Mouse (Mus musculus) MEL (cell line): Measurements from ENCODE around the gene Lmod3. TPM values are rescaled to one million over a fixed set of nuclear protein-coding genes. Genes with fewer than 3 reads are reported as not detected.
A peak's percentile ranks its signal among the peaks of the same experiment; 100 is the strongest.

ENCODE experiments used
- DNase-seq: peaks from one replicate; pipeline ENCODE4 v3.0.0; 2011; ENCODE audit warnings: low read depth, low spot score
- H3K27ac ChIP-seq: 2 replicates; pipeline ENCODE4 v1.5.1; 2012; ENCODE audit warnings: low read depth, mild to moderate bottlenecking, control low read depth, low read length, moderate library complexity; ENCODE audit not compliant: control insufficient read depth
- H3K27me3 ChIP-seq, 2 experiments: fragments of 150-350 bp in 1 of 2; sonication (generic) in 1 of 2; 2 replicates each; pipeline ENCODE4 v1.6.1; 2012; ENCODE audit warnings: low read length in 2 of 2, mild to moderate bottlenecking in 2 of 2, improper control_type of control experiment in 1 of 2, moderate library complexity in 1 of 2; ENCODE audit not compliant: insufficient read depth in 2 of 2, control insufficient read depth in 1 of 2
- H3K36me3 ChIP-seq, 2 experiments: 2 replicates each; pipeline ENCODE4 v1.6.1; 2012 to 2014; ENCODE audit warnings: low read length in 2 of 2, improper control_type of control experiment in 1 of 2, inconsistent platforms in 1 of 2, mild to moderate bottlenecking in 1 of 2; ENCODE audit not compliant: insufficient read depth in 2 of 2, control insufficient read depth in 1 of 2
- H3K4me1 ChIP-seq, 2 experiments: fragments of 150-350 bp in 1 of 2; sonication (generic) in 1 of 2; 2 replicates each; pipeline ENCODE4 v1.6.1; 2012; ENCODE audit warnings: low read length in 2 of 2, improper control_type of control experiment in 1 of 2, mild to moderate bottlenecking in 1 of 2; ENCODE audit not compliant: insufficient read depth in 2 of 2, control insufficient read depth in 1 of 2
- H3K4me3 ChIP-seq, 2 experiments: fragments of 150-350 bp in 1 of 2; sonication (generic) in 1 of 2; 2 replicates each; pipeline ENCODE4 v1.5.1; 2012; ENCODE audit warnings: low read depth in 2 of 2, low read length in 2 of 2, mild to moderate bottlenecking in 2 of 2, moderate library complexity in 2 of 2, control low read depth in 1 of 2, improper control_type of control experiment in 1 of 2; ENCODE audit not compliant: control insufficient read depth in 1 of 2, insufficient read depth in 1 of 2
- H3K79me2 ChIP-seq: 2 replicates; pipeline ENCODE4 v1.6.1; 2012; ENCODE audit warnings: mild to moderate bottlenecking, low read length, moderate library complexity; ENCODE audit not compliant: control insufficient read depth, poor library complexity, insufficient read depth
- H3K9ac ChIP-seq: 2 replicates; pipeline ENCODE4 v1.6.1; 2012; ENCODE audit warnings: low read depth, mild to moderate bottlenecking, control low read depth, low read length, moderate library complexity; ENCODE audit not compliant: control insufficient read depth, poor library complexity, severe bottlenecking
- H3K9me3 ChIP-seq: fragments of 150-350 bp; sonication (generic); replicated peaks from 2 replicates; pipeline ENCODE4 v1.6.1; 2012; ENCODE audit warnings: mild to moderate bottlenecking, low read length, improper control_type of control experiment, moderate library complexity; ENCODE audit not compliant: insufficient read depth
- BHLHE40 ChIP-seq: IDR thresholded peaks from 2 replicates; pipeline ENCODE4 v1.6.1; 2012; ENCODE audit warnings: low read depth, mild to moderate bottlenecking, inconsistent platforms, low read length, improper control_type of control experiment, borderline replicate concordance
- CHD1 ChIP-seq: IDR thresholded peaks from 2 replicates; pipeline ENCODE4 v1.6.1; 2012; ENCODE audit warnings: low read depth, mild to moderate bottlenecking, inconsistent platforms, low read length, improper control_type of control experiment
- CTCF ChIP-seq, 3 experiments: IDR thresholded peaks in 2 of 3; conservative IDR thresholded peaks in 1 of 3; 2 replicates each; pipeline ENCODE4 v1.5.1; 2011 to 2012; ENCODE audit warnings: low read length in 3 of 3, low read depth in 2 of 3, mild to moderate bottlenecking in 2 of 3, improper control_type of control experiment in 1 of 3, inconsistent platforms in 1 of 3, mixed read lengths in 1 of 3, moderate library complexity in 1 of 3; ENCODE audit not compliant: control insufficient read depth in 1 of 3, insufficient read depth in 1 of 3, poor library complexity in 1 of 3, severe bottlenecking in 1 of 3
- E2F4 ChIP-seq: IDR thresholded peaks from 2 replicates; pipeline ENCODE4 v1.6.1; 2011; ENCODE audit warnings: low read depth, low read length, improper control_type of control experiment, borderline replicate concordance
- EP300 ChIP-seq, 2 experiments: IDR thresholded peaks; 2 replicates each; pipeline ENCODE4 v1.6.1; 2011; ENCODE audit warnings: improper control_type of control experiment in 2 of 2, low read length in 2 of 2, low read depth in 1 of 2, mild to moderate bottlenecking in 1 of 2
- GABPA ChIP-seq: IDR thresholded peaks from 2 replicates; pipeline ENCODE4 v1.6.1; 2012; ENCODE audit warnings: low read depth, mild to moderate bottlenecking, inconsistent platforms, low read length, improper control_type of control experiment, moderate library complexity
- MEF2A ChIP-seq: IDR thresholded peaks from 2 replicates; pipeline ENCODE4 v1.6.1; 2014; ENCODE audit warnings: low read depth, mild to moderate bottlenecking, inconsistent platforms, low read length, improper control_type of control experiment; ENCODE audit not compliant: poor library complexity, insufficient replicate concordance, severe bottlenecking; ENCODE audit errors: extremely low read depth
- MXI1 ChIP-seq: IDR thresholded peaks from 2 replicates; pipeline ENCODE4 v1.6.1; 2011; ENCODE audit warnings: mild to moderate bottlenecking, low read depth, low read length, improper control_type of control experiment
- NELFE ChIP-seq: IDR thresholded peaks from 2 replicates; pipeline ENCODE4 v1.6.1; 2011; ENCODE audit warnings: low read depth, low read length, improper control_type of control experiment
- POLR2A ChIP-seq, 2 experiments: IDR thresholded peaks; 2 replicates each; pipeline ENCODE4 v1.6.1; 2011 to 2012; ENCODE audit warnings: low read length in 2 of 2, mild to moderate bottlenecking in 2 of 2, control low read depth in 1 of 2, improper control_type of control experiment in 1 of 2, low read depth in 1 of 2, moderate library complexity in 1 of 2; ENCODE audit not compliant: control insufficient read depth in 1 of 2, insufficient read depth in 1 of 2, poor library complexity in 1 of 2
- POLR2AphosphoS2 ChIP-seq: IDR thresholded peaks from 2 replicates; pipeline ENCODE4 v1.6.1; 2011; ENCODE audit warnings: low read length, improper control_type of control experiment
- POLR2AphosphoS5 ChIP-seq: IDR thresholded peaks from 2 replicates; pipeline ENCODE4 v1.6.1; 2012; ENCODE audit warnings: low read depth, borderline replicate concordance, mild to moderate bottlenecking, inconsistent platforms, low read length, moderate library complexity, mixed read lengths
- RAD21 ChIP-seq: IDR thresholded peaks from 2 replicates; pipeline ENCODE4 v1.6.1; 2011; ENCODE audit warnings: mild to moderate bottlenecking, low read depth, low read length, improper control_type of control experiment
- SMC3 ChIP-seq: IDR thresholded peaks from 2 replicates; pipeline ENCODE4 v1.6.1; 2011; ENCODE audit warnings: low read depth, low read length, improper control_type of control experiment
- TCF12 ChIP-seq: IDR thresholded peaks from 2 replicates; pipeline ENCODE4 v1.6.1; 2014; ENCODE audit warnings: low read depth, mild to moderate bottlenecking, inconsistent platforms, low read length, improper control_type of control experiment, moderate library complexity
- UBTF ChIP-seq: IDR thresholded peaks from 2 replicates; pipeline ENCODE4 v1.6.1; 2012; ENCODE audit warnings: low read depth, mild to moderate bottlenecking, inconsistent platforms, low read length, improper control_type of control experiment, moderate library complexity, borderline replicate concordance; ENCODE audit not compliant: insufficient read depth
- ZC3H11A ChIP-seq: IDR thresholded peaks from 2 replicates; pipeline ENCODE4 v1.6.1; 2012; ENCODE audit warnings: low read depth, mild to moderate bottlenecking, inconsistent platforms, low read length, improper control_type of control experiment
- ZKSCAN1 ChIP-seq: IDR thresholded peaks from 2 replicates; pipeline ENCODE4 v1.6.1; 2012; ENCODE audit warnings: low read depth, mild to moderate bottlenecking, inconsistent platforms, low read length, improper control_type of control experiment, moderate library complexity
- ZNF384 ChIP-seq: IDR thresholded peaks from 2 replicates; pipeline ENCODE4 v1.6.1; 2012; ENCODE audit warnings: low read depth, mild to moderate bottlenecking, inconsistent platforms, low read length, improper control_type of control experiment
- polyA plus RNA-seq, 2 experiments: library from polyadenylated mRNA; stranded (reverse) in 1 of 2; unstranded in 1 of 2; fragments of >175 nt in 1 of 2; fragments of >200 nt in 1 of 2; gene quantifications; 2 replicates each; pipeline versions ENCODE4 v1.2.1 to v1.2.4; 2012; ENCODE audit warnings: low replicate concordance in 2 of 2, low read depth in 1 of 2; ENCODE audit not compliant: insufficient read length in 2 of 2, insufficient read depth in 1 of 2, missing spikeins in 1 of 2
- total RNA-seq: library from RNA; depleted of rRNA; stranded (reverse); fragments of 300-350 nt; gene quantifications from 2 replicates; pipeline ENCODE4 v1.2.3, GENCODE M21; 2012

Lmod3 gene
- total and polyA plus RNA-seq, 3 experiments = not detected

DNA sequence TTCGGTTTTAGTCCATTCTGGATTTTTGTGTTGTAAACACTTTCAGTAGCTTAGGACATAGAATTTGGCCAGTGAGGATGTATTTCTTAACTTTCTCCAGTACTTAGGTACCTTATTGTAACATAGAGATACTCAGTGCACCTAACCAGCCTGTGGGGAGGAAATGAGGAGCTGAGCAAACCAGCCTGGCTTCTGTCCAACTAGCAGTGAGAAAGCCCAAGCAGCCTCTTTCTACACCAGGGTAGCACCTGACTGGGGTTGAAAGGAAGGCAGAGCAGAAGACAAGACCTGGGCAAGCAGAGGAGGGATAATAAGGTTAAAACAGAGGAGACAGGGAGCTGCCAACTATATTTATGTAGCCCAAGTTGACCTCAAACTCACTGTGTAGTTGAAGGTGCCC is 31.1 kb upstream of the Lmod3 start:
- H3K4me1 ChIP-seq = no peaks in the 10 kb centered on the region
- peak; percentile 6 for DNase-seq
- H3K36me3 ChIP-seq = no peaks in the 10 kb centered on the region
- H3K27ac ChIP-seq = no peak overlapping the region
- H3K79me2 ChIP-seq = no peaks in the 10 kb centered on the region
- no peaks in the 10 kb centered on the region for H3K9me3 ChIP-seq
- no peak overlapping the region for H3K4me3 ChIP-seq
- H3K9ac ChIP-seq = no peak overlapping the region
- TF ChIP-seq TCF12 = no peak
- TF ChIP-seq POLR2AphosphoS5 = no peak
- TF ChIP-seq POLR2AphosphoS2 = no peak
- no peak for TF ChIP-seq GABPA
- TF ChIP-seq ZKSCAN1 = no peak
- no peak for TF ChIP-seq CTCF (IDR thresholded peaks at IDR 0.05 in 2 of 3, conservative IDR thresholded peaks at IDR 0.05 in 1 of 3; ENCODE audit: control insufficient read depth in 1 of 3, insufficient read depth in 1 of 3, low read depth in 2 of 3, low read length in 3 of 3, poor library complexity in 1 of 3, severe bottlenecking in 1 of 3)
- TF ChIP-seq ZC3H11A = no peak
- H3K27me3 ChIP-seq = peaks cover 4% of the 10 kb centered on the region in 2 experiments; a peak in 2 of 4 replicates

DNA sequence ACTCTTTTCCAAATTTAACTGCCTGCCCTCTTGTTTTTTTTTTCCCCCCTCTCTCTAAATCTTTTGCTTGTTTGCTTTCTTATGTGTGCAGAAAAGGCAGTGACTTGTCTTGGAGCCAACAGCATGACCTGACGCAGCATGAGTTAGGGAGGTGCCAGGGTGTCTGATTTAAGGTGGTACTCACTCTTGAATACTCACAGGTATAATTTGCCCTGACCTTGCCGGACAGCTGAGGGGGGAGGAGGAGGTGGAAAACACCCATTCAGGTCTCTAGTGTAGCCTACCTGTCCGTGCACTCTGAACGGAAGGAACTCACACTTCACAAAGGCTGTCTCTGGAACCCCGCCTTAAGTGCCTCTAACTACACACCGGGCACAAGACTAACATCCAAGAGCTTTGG is 26.3 kb upstream of the Lmod3 start:
- H3K4me3 ChIP-seq = no peak overlapping the region
- no peaks in the 10 kb centered on the region for H3K9me3 ChIP-seq
- H3K27ac ChIP-seq = no peak overlapping the region
- H3K36me3 ChIP-seq = no peaks in the 10 kb centered on the region
- no peaks in the 10 kb centered on the region for H3K79me2 ChIP-seq
- H3K27me3 ChIP-seq = peaks cover 0 to 2% of the 10 kb centered on the region in 2 experiments; a peak in 2 of 4 replicates
- no peaks in the 10 kb centered on the region for H3K4me1 ChIP-seq
- no peak overlapping the region for H3K9ac ChIP-seq
- DNase-seq = no peak
- no peak for TF ChIP-seq BHLHE40
- TF ChIP-seq E2F4 = no peak
- no peak for TF ChIP-seq TCF12
- no peak for TF ChIP-seq EP300 (IDR thresholded peaks at IDR 0.05; ENCODE audit: low read depth in 1 of 2, low read length in 2 of 2)
- TF ChIP-seq POLR2AphosphoS2 = no peak
- no peak for TF ChIP-seq UBTF

DNA sequence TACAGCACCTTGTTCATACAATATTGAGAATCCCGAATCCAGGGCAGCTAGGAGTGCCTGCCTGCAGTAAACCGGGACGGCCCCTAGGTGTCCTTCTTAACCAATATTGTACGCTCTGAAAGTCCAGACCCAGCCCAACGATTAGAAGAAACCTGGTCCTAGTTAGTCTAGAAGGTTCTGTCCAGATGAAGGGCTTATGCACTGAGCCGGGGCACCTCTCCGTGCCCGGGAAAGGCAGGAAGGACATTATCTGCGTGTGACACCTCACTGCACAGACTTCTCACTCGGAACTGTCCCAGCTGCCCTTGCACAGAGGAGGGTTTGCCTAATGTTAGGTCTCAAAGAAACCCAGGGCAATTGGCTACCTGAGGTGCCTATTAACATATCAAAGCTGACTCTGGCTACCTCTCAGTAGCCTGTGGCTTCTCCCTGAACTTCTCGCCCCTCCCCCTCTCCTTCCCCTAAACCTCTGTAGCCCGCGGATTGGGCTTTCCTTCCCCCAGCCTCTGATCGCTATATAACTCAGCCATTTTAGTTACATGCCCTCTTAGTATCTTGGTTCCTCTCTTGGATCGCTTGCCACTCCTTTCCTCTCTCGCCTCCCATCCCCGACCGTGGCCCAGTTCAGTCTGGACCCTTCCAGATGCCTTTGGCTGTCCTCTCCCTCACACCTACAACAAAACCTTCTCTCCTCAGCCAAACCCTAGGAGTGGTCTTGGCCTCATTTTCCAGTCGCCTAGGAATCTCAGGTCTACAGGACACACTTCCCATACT is 25.6 kb upstream of the Lmod3 start:
- TF ChIP-seq POLR2A (IDR thresholded peaks at IDR 0.05; ENCODE audit: control insufficient read depth in 1 of 2, insufficient read depth in 1 of 2, low read depth in 1 of 2, low read length in 2 of 2, poor library complexity in 1 of 2) = no peak; a peak in 1 of 4 replicates
- no peak for TF ChIP-seq NELFE
- no peak for TF ChIP-seq MEF2A
- peak; percentile 70 for TF ChIP-seq SMC3
- no peak for TF ChIP-seq TCF12
- TF ChIP-seq RAD21 = peak; percentile 80
- TF ChIP-seq ZC3H11A = peak; percentile 69
- TF ChIP-seq POLR2AphosphoS2 = no peak
- no peak for TF ChIP-seq ZNF384
- TF ChIP-seq CHD1 = no peak
- TF ChIP-seq CTCF (IDR thresholded peaks at IDR 0.05 in 2 of 3, conservative IDR thresholded peaks at IDR 0.05 in 1 of 3; ENCODE audit: control insufficient read depth in 1 of 3, insufficient read depth in 1 of 3, low read depth in 2 of 3, low read length in 3 of 3, poor library complexity in 1 of 3, severe bottlenecking in 1 of 3) = peak; percentile 77 to 81 (median 80)
- no peak for TF ChIP-seq MXI1
- peak overlapping the region; percentile 47 for H3K9ac ChIP-seq
- peak overlapping the region; percentile 45 to 53 for H3K4me3 ChIP-seq

More for the DNA sequence above, 25.6 kb upstream of the Lmod3 start:
- no peaks in the 10 kb centered on the region for H3K4me1 ChIP-seq
- no peaks in the 10 kb centered on the region; a peak in 1 of 4 replicates for H3K27me3 ChIP-seq
- H3K36me3 ChIP-seq = no peaks in the 10 kb centered on the region
- peak; percentile 76 for DNase-seq
- H3K79me2 ChIP-seq = no peaks in the 10 kb centered on the region
- H3K9me3 ChIP-seq = no peaks in the 10 kb centered on the region
- no peak overlapping the region for H3K27ac ChIP-seq
